Mouse (Mus musculus): ENCODE measurements around the gene Olfr1362.
A peak's percentile ranks its signal among the peaks of the same experiment; 100 is the strongest.

The Olfr1362 gene

DNA sequence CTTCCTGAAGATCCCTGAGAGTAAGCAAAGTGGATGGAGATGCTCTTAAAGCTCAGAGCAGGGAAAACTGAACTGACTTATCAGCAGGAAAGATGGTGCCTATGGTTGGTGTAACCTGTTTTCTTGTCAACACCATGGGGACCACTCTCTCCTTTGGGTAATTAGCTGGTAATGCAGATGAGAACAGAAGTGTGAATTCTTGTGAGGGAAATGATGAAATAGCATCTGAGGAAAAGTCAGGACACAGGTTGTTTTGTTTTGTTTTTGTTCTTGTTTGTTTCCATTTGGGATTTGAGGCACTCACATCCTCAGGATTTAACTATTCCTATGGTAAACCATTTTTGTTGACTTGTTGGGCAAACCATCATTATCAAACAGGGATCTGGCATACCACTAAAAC, at the start of gene Olfr1362:
Gene Olfr1362 (minus strand): TSS at position 101 of the 400 bp plus-strand sequence.
- peak; percentile 4 for DNase-seq

DNA sequence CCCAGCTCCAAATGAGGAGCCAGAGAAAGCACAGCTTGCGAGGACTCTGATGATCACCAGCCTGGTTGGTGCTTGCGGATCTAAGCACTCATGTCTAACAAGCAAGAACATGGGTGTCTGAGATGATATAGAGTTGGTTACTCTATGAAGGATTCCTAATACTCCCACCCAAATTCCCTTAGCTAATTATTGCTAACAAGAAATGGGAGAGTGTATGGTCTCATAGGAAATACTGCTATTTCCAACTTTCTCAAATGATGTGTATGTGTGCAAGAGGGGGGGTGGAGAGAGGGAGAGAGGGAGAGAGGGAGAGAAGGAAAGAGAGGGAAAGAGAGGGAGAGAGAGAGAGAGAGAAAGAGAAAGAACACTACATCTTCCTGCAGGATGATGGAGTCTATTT, 49.5 kb upstream of the Olfr1362 start, which contains the start of gene Olfr1361:
Gene Olfr1361 (minus strand): TSS at position 101 of the 400 bp plus-strand sequence.
- no peak for DNase-seq

DNA sequence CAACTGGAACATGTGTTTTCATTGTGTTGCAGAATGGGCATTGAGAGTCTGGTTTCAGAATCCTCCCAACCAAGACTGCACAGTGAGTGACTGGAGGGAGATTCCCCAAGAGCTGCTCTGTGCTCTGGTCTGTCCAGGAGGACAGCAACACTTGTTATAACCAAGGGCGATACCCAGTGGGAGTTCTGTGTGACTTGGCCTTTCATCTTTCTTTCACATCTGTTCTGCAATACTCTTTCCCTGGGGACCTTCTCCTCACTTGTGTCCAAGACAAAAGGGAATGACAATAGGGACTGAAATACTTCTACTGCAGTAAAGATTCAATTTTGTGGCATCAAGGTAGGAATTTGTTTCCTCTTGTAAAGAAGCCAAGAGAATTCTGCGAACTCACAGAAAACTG, 28.6 kb upstream of the Olfr1362 start, which contains the start of gene Olfr11:
Gene Olfr11 (minus strand): TSS at position 101 of the 400 bp plus-strand sequence.
- no peak for DNase-seq

DNA sequence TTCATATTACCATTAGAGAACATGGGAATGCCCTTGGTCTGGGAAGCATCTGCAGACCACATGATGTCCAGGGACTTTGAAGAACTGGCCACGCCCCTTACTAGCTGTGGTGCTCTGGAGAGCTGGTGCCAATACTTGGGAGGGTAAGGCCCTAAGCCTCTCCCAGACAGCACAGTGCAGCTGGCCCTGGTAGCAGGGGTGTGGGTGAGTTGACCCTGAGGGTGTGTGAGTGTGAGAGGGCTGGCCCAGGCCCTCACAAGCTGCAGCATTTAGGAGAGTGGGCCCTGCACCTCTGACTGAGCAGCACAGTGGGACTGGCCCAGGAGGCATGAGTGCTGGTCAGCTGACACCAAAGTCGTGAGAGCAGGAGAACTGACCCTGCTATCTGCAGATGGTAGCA, 22.2 kb downstream of the Olfr1362 start:
- no peak for DNase-seq

DNA sequence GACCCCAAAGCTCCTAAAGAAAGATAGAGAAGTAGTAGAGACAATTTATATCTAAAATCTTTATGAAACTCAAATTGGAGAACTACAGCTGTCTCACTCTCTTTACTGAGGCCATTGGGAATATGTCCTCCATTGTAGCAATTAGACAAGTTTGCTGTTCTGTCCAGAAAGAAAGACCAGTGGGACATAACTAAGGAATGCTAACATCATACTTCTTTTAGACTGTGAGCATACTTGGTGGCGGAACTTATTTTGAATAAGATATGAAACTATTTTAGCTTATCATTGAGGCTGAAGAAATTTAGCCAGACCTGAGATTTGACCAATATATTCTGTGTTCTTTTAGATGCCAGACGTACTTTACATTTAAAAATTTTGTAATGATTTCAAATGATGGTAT, 32.2 kb downstream of the Olfr1362 start, which contains the start of gene Olfr1364:
Gene Olfr1364 (minus strand): TSS at position 101 of the 400 bp plus-strand sequence.
- DNase-seq = no peak
